Mouse (Mus musculus): ENCODE results near the gene Donson.

- TF ChIP-seq CTCF (IDR thresholded peaks at IDR 0.05; ENCODE audit: low read depth) (no peak), EP300 (optimal IDR thresholded peaks at IDR 0.05) (no peak)
Measured at GRCm38 (mm10) chr16:91674500-91674899, 14.1 kb downstream of the Donson start.

All from stomach, postnatal 0 days (tissue).